In genomic region chr11:61032481-61032880, GRCm38 (mm10) we compare ENCODE assay signal across 17 mouse cellular contexts. TPM values are rescaled to one million over a fixed set of nuclear protein-coding genes. Genes with fewer than 3 reads are reported as not detected.
"Had no signal": no experiment of that assay in that cellular context is flagged by ENCODE, and none has a peak within 500 bp of the region (broad histone marks: within the 10 kb centered on the region; RNA-seq: fewer than 3 reads in every experiment).

No protein-coding gene starts in this region.

- H3K4me2 ChIP-seq: lung, embryonic 14.5 days; midbrain, embryonic 12.5 days; neural tube, embryonic 13.5 days; neural tube, embryonic 15.5 days; stomach, embryonic 15.5 days had no signal

- H3K9me3 ChIP-seq: midbrain, embryonic 10.5 days; midbrain, embryonic 12.5 days; neural tube, embryonic 13.5 days; neural tube, embryonic 15.5 days; stomach, embryonic 15.5 days had no signal

- H3K27me3 ChIP-seq: midbrain, embryonic 12.5 days; neural tube, embryonic 13.5 days; neural tube, embryonic 15.5 days; stomach, embryonic 15.5 days had no signal

- H3K27ac ChIP-seq: midbrain, embryonic 10.5 days; midbrain, embryonic 12.5 days; neural tube, embryonic 13.5 days; neural tube, embryonic 15.5 days; stomach, embryonic 15.5 days; stomach, postnatal 0 days had no signal

- H3K36me3 ChIP-seq: midbrain, embryonic 10.5 days; midbrain, embryonic 12.5 days; neural tube, embryonic 13.5 days; neural tube, embryonic 15.5 days; stomach, embryonic 15.5 days had no signal

- H3K4me1 ChIP-seq: midbrain, embryonic 12.5 days; stomach, embryonic 15.5 days had no signal

- H3K4me3 ChIP-seq: midbrain, embryonic 10.5 days; midbrain, embryonic 12.5 days; myocyte; neural tube, embryonic 13.5 days; neural tube, embryonic 15.5 days; stomach, embryonic 15.5 days had no signal

- H3K9ac ChIP-seq: lung, embryonic 14.5 days; midbrain, embryonic 12.5 days; neural tube, embryonic 13.5 days; neural tube, embryonic 15.5 days; stomach, embryonic 15.5 days had no signal

- DNase-seq: lung, adult 18-20 months; lung, embryonic 14.5 days; lung, postnatal 10 days; midbrain, embryonic 14.5 days; right cerebral cortex, postnatal 14 days; thymus, adult 2 months; thymus, postnatal 25 days; thymus, postnatal 4 days had no signal

RNA-seq across cellular contexts. Expression of gene Kcnj12, which starts 10.1 kb away (rescaled TPM):
- total RNA-seq: megakaryocyte, adult 5-6 weeks; megakaryocyte-erythroid progenitor cell, adult 5-6 weeks had no signal
